Mouse (Mus musculus): Measurements from ENCODE around the gene Olfr872. TPM values are rescaled to one million over a fixed set of nuclear protein-coding genes. Genes with fewer than 3 reads are reported as not detected.
"Not testable (repeated sequence)": the region's sequence is repeated elsewhere in the genome, so short reads cannot be mapped to it uniquely, and the experiment has no call there.

The Olfr872 gene
- not detected in 2 replicates for polyA plus RNA-seq (2014; fragmentation: Nextera tagmentation; extraction: Ambion mirVana)

- Histone ChIP-seq H3K36me3 (ENCODE audit: control insufficient read depth, insufficient read depth, low read length) (no peaks in the 10 kb centered on the region), H3K4me2 (ENCODE audit: low read length) (no peak within 1 kb of the TSS), H3K27ac (replicated peaks; ENCODE audit: low read depth, low read length) (no peak within 1 kb of the TSS), H3K4me3 (replicated peaks; ENCODE audit: low read depth, low read length) (no peak within 1 kb of the TSS), H3K9me3 (ENCODE audit: control insufficient read depth, low read length) (no peaks in the 10 kb centered on the region), H3K4me1 (ENCODE audit: control insufficient read depth, insufficient read depth, low read length) (no peaks in the 10 kb centered on the region), H3K27me3 (ENCODE audit: control insufficient read depth, insufficient read depth, low read length) (no peaks in the 10 kb centered on the region), H3K9ac (replicated peaks; ENCODE audit: low read length) (no peak within 1 kb of the TSS)
- DNase-seq (no peak), ATAC-seq (ENCODE audit: low FRiP score, low TSS enrichment) (no peak)
Measured at GRCm38 (mm10) chr9:20236819-20237218, at the start of gene Olfr872. Olfr872 (plus strand) TSS chr9:20237119.

GRCm38 (mm10) chr9:20202131-20202530 lies 34.8 kb upstream of the Olfr872 start:
- no peak overlapping the region for H3K4me3 ChIP-seq (replicated peaks; ENCODE audit: low read depth, low read length)
- DNase-seq (no peak), ATAC-seq (ENCODE audit: low FRiP score, low TSS enrichment) (no peak)
- H3K4me2 ChIP-seq (ENCODE audit: low read length) = no peak overlapping the region
- no peak overlapping the region for H3K27ac ChIP-seq (replicated peaks; ENCODE audit: low read depth, low read length)
- 77% methylated on average over 1 of the region's 1 CpGs for WGBS
- no peak overlapping the region for H3K9ac ChIP-seq (replicated peaks; ENCODE audit: low read length)
- peaks cover 17% of the 10 kb centered on the region; the same call in 1 of the 2 replicates for H3K9me3 ChIP-seq (ENCODE audit: control insufficient read depth, low read length)
- no peaks in the 10 kb centered on the region for H3K4me1 ChIP-seq (ENCODE audit: control insufficient read depth, insufficient read depth, low read length)
- H3K27me3 ChIP-seq (ENCODE audit: control insufficient read depth, insufficient read depth, low read length) = no peaks in the 10 kb centered on the region
- H3K36me3 ChIP-seq (ENCODE audit: control insufficient read depth, insufficient read depth, low read length) = no peaks in the 10 kb centered on the region

GRCm38 (mm10) chr9:20203413-20203984 lies 33.4 kb upstream of the Olfr872 start:
- H3K4me2 ChIP-seq (ENCODE audit: low read length); H3K27me3 ChIP-seq (ENCODE audit: control insufficient read depth, insufficient read depth, low read length); H3K36me3 ChIP-seq (ENCODE audit: control insufficient read depth, insufficient read depth, low read length); ATAC-seq (ENCODE audit: low FRiP score, low TSS enrichment); H3K4me1 ChIP-seq (ENCODE audit: control insufficient read depth, insufficient read depth, low read length); H3K27ac ChIP-seq (replicated peaks; ENCODE audit: low read depth, low read length); DNase-seq; H3K4me3 ChIP-seq (replicated peaks; ENCODE audit: low read depth, low read length); H3K9ac ChIP-seq (replicated peaks; ENCODE audit: low read length): not testable (repeated sequence)
- H3K9me3 ChIP-seq (ENCODE audit: control insufficient read depth, low read length) = peaks cover 19% of the 10 kb centered on the region; the same call in 1 of the 2 replicates
- 92% methylated on average over 7 of the region's 7 CpGs for WGBS

GRCm38 (mm10) chr9:20210812-20211211 lies 26.1 kb upstream of the Olfr872 start:
- Histone ChIP-seq H3K4me1 (ENCODE audit: control insufficient read depth, insufficient read depth, low read length) (no peaks in the 10 kb centered on the region), H3K36me3 (ENCODE audit: control insufficient read depth, insufficient read depth, low read length) (no peaks in the 10 kb centered on the region), H3K27me3 (ENCODE audit: control insufficient read depth, insufficient read depth, low read length) (no peaks in the 10 kb centered on the region), H3K27ac (replicated peaks; ENCODE audit: low read depth, low read length) (no peak overlapping the region), H3K9ac (replicated peaks; ENCODE audit: low read length) (no peak overlapping the region), H3K4me2 (ENCODE audit: low read length) (no peak overlapping the region), H3K4me3 (replicated peaks; ENCODE audit: low read depth, low read length) (no peak overlapping the region), H3K9me3 (ENCODE audit: control insufficient read depth, low read length) (peaks cover 13% of the 10 kb centered on the region)
- ATAC-seq (ENCODE audit: low FRiP score, low TSS enrichment) (no peak), DNase-seq (no peak)
- 37% methylated on average over 1 of the region's 1 CpGs for WGBS

GRCm38 (mm10) chr9:20211477-20211876 lies 25.4 kb upstream of the Olfr872 start:
- DNase-seq (no peak), ATAC-seq (ENCODE audit: low FRiP score, low TSS enrichment) (no peak)
- Histone ChIP-seq H3K4me3 (replicated peaks; ENCODE audit: low read depth, low read length) (no peak overlapping the region), H3K27ac (replicated peaks; ENCODE audit: low read depth, low read length) (no peak overlapping the region), H3K9me3 (ENCODE audit: control insufficient read depth, low read length) (peaks cover 10% of the 10 kb centered on the region), H3K4me1 (ENCODE audit: control insufficient read depth, insufficient read depth, low read length) (no peaks in the 10 kb centered on the region), H3K36me3 (ENCODE audit: control insufficient read depth, insufficient read depth, low read length) (no peaks in the 10 kb centered on the region), H3K27me3 (ENCODE audit: control insufficient read depth, insufficient read depth, low read length) (no peaks in the 10 kb centered on the region), H3K9ac (replicated peaks; ENCODE audit: low read length) (no peak overlapping the region), H3K4me2 (ENCODE audit: low read length) (no peak overlapping the region)
- 73% methylated on average over 2 of the region's 2 CpGs for WGBS

- no peaks in the 10 kb centered on the region for H3K36me3 ChIP-seq (ENCODE audit: control insufficient read depth, insufficient read depth, low read length)
- ATAC-seq (ENCODE audit: low FRiP score, low TSS enrichment) = no peak
- no peak within 1 kb of the TSS for H3K9ac ChIP-seq (replicated peaks; ENCODE audit: low read length)
Measured at GRCm38 (mm10) chr9:20211907-20212306, 25.0 kb upstream of the Olfr872 start, which contains the start of gene Olfr871. Olfr871 (plus strand) TSS chr9:20212207.

GRCm38 (mm10) chr9:20237378-20237777 lies 459 bp downstream of the Olfr872 start:
- Histone ChIP-seq H3K4me3 (replicated peaks; ENCODE audit: low read depth, low read length) (no peak overlapping the region), H3K27ac (replicated peaks; ENCODE audit: low read depth, low read length) (no peak overlapping the region), H3K36me3 (ENCODE audit: control insufficient read depth, insufficient read depth, low read length) (no peaks in the 10 kb centered on the region), H3K9me3 (ENCODE audit: control insufficient read depth, low read length) (no peaks in the 10 kb centered on the region), H3K27me3 (ENCODE audit: control insufficient read depth, insufficient read depth, low read length) (no peaks in the 10 kb centered on the region), H3K9ac (replicated peaks; ENCODE audit: low read length) (no peak overlapping the region), H3K4me2 (ENCODE audit: low read length) (no peak overlapping the region), H3K4me1 (ENCODE audit: control insufficient read depth, insufficient read depth, low read length) (no peaks in the 10 kb centered on the region)
- 71% methylated on average over 2 of the region's 2 CpGs for WGBS
- ATAC-seq (ENCODE audit: low FRiP score, low TSS enrichment) (no peak), DNase-seq (no peak)

More at GRCm38 (mm10) chr9:20211907-20212306, 25.0 kb upstream of the Olfr872 start, which contains the start of gene Olfr871:
- H3K4me2 ChIP-seq (ENCODE audit: low read length) = no peak within 1 kb of the TSS
- H3K4me1 ChIP-seq (ENCODE audit: control insufficient read depth, insufficient read depth, low read length) = no peaks in the 10 kb centered on the region
- peaks cover 11% of the 10 kb centered on the region for H3K9me3 ChIP-seq (ENCODE audit: control insufficient read depth, low read length)
- no peak within 1 kb of the TSS for H3K27ac ChIP-seq (replicated peaks; ENCODE audit: low read depth, low read length)
- no peak within 1 kb of the TSS for H3K4me3 ChIP-seq (replicated peaks; ENCODE audit: low read depth, low read length)
- DNase-seq = no peak
- H3K27me3 ChIP-seq (ENCODE audit: control insufficient read depth, insufficient read depth, low read length) = no peaks in the 10 kb centered on the region

GRCm38 (mm10) chr9:20282051-20282450 lies 45.1 kb downstream of the Olfr872 start, which contains the start of gene Olfr39:
Olfr39 (plus strand) TSS chr9:20282351.
- H3K27me3 ChIP-seq (ENCODE audit: control insufficient read depth, insufficient read depth, low read length) = no peaks in the 10 kb centered on the region
- no peak within 1 kb of the TSS for H3K9ac ChIP-seq (replicated peaks; ENCODE audit: low read length)
- no peaks in the 10 kb centered on the region for H3K36me3 ChIP-seq (ENCODE audit: control insufficient read depth, insufficient read depth, low read length)
- no peak for ATAC-seq (ENCODE audit: low FRiP score, low TSS enrichment)
- no peaks in the 10 kb centered on the region for H3K4me1 ChIP-seq (ENCODE audit: control insufficient read depth, insufficient read depth, low read length)
- H3K4me3 ChIP-seq (replicated peaks; ENCODE audit: low read depth, low read length) = no peak within 1 kb of the TSS
- WGBS = 89% methylated on average over 1 of the region's 1 CpGs
- H3K4me2 ChIP-seq (ENCODE audit: low read length) = no peak within 1 kb of the TSS
- no peaks in the 10 kb centered on the region for H3K9me3 ChIP-seq (ENCODE audit: control insufficient read depth, low read length)
- DNase-seq = no peak
- H3K27ac ChIP-seq (replicated peaks; ENCODE audit: low read depth, low read length) = no peak within 1 kb of the TSS

GRCm38 (mm10) chr9:20295562-20295961 lies 58.6 kb downstream of the Olfr872 start:
- not testable (repeated sequence) for ATAC-seq (ENCODE audit: low FRiP score, low TSS enrichment); H3K27me3 ChIP-seq (ENCODE audit: control insufficient read depth, insufficient read depth, low read length); H3K4me2 ChIP-seq (ENCODE audit: low read length); H3K4me1 ChIP-seq (ENCODE audit: control insufficient read depth, insufficient read depth, low read length); H3K9ac ChIP-seq (replicated peaks; ENCODE audit: low read length); H3K4me3 ChIP-seq (replicated peaks; ENCODE audit: low read depth, low read length); H3K27ac ChIP-seq (replicated peaks; ENCODE audit: low read depth, low read length); H3K36me3 ChIP-seq (ENCODE audit: control insufficient read depth, insufficient read depth, low read length); H3K9me3 ChIP-seq (ENCODE audit: control insufficient read depth, low read length); DNase-seq
- WGBS = 81% methylated on average over 5 of the region's 5 CpGs

Measured in midbrain, embryonic 14.5 days (tissue).